ENCODE assay signal across 15 mouse cellular contexts in the genomic region with DNA sequence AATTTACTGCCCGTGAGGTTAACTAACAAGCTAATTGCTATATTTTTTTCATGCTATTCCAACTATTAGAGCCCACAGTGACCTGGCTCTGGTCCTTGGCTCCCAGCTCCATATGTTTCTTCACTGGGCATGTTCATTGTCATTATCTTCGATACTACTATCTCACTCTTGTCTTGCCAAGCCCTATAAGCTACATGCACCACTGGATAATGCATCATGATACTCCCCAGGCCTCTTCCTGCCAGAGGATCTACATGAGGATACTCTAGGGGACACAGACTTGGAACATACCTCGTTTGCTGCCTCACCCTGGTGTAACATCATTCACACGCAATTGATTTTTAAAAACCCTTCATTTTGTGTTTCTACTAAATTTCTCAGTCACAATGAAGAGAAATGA.
"Had no signal": no experiment of that assay in that cellular context is flagged by ENCODE, and none has a peak within 500 bp of the region (broad histone marks: within the 10 kb centered on the region; RNA-seq: fewer than 3 reads in every experiment).

No protein-coding gene starts in this region.

- H3K27me3 ChIP-seq: midbrain, embryonic 12.5 days; neural tube, embryonic 12.5 days; stomach, embryonic 15.5 days had no signal

- H3K4me1 ChIP-seq: midbrain, embryonic 10.5 days; midbrain, embryonic 12.5 days; neural tube, embryonic 12.5 days; stomach, embryonic 15.5 days had no signal

- DNase-seq: lung, adult 18-20 months; lung, embryonic 14.5 days; lung, postnatal 10 days; lung, postnatal 4 days; midbrain, embryonic 14.5 days; right cerebral cortex, postnatal 14 days; thymus, adult 2 months; thymus, postnatal 25 days; thymus, postnatal 4 days had no signal

- H3K27ac ChIP-seq: midbrain, embryonic 10.5 days; midbrain, embryonic 12.5 days; neural tube, embryonic 12.5 days; stomach, embryonic 15.5 days; stomach, postnatal 0 days had no signal

- H3K36me3 ChIP-seq: midbrain, embryonic 10.5 days; midbrain, embryonic 12.5 days; neural tube, embryonic 12.5 days; stomach, embryonic 15.5 days had no signal

- H3K4me3 ChIP-seq: midbrain, embryonic 10.5 days; midbrain, embryonic 12.5 days; myocyte; neural tube, embryonic 12.5 days; stomach, embryonic 15.5 days had no signal

- H3K4me2 ChIP-seq: lung, embryonic 14.5 days; midbrain, embryonic 12.5 days; neural tube, embryonic 12.5 days; stomach, embryonic 15.5 days had no signal

- H3K9ac ChIP-seq: lung, embryonic 14.5 days; midbrain, embryonic 12.5 days; neural tube, embryonic 12.5 days; stomach, embryonic 15.5 days had no signal

- H3K9me3 ChIP-seq: midbrain, embryonic 10.5 days; midbrain, embryonic 12.5 days; neural tube, embryonic 12.5 days; stomach, embryonic 15.5 days had no signal
